Mouse (Mus musculus): ENCODE measurements around the gene Gm20812.
"Not testable (repeated sequence)": the region's sequence is repeated elsewhere in the genome, so short reads cannot be mapped to it uniquely, and the experiment has no call there.

Gene Gm20812

DNA sequence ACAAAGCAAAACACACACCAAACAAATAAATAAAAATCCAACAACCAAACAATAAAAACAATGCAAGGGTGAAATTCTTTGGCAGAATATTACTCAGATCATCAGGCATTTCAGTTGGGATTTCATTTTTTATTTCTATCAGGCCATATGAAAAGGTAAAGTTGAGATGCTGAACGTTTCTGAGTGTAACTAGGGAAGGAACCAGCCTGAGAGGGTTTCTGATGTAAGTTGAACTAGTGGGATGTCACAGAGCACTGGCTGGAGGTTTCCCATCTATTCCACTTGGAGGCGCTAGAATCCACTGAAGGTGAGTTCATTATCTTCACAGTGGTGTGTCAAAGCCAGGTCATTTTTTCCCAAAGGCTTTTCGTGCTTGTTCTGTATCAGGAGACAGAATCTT, at the start of gene Gm20812:
Gene Gm20812, plus strand, starts transcription at position 301 of the 400 bp plus-strand sequence.
- CTCF ChIA-PET: not testable (repeated sequence)

Data from spleen, embryonic (tissue).